Mouse (Mus musculus): ENCODE measurements around the gene Nxt1. TPM values are rescaled to one million over a fixed set of nuclear protein-coding genes. Genes with fewer than 3 reads are reported as not detected.

Nxt1 gene
- 3.7 TPM for polyA plus RNA-seq (2014; fragmentation: Illumina TruSeq; extraction: RNeasy Lipid Tissue Mini Kit (QIAGEN cat#74804); ENCODE audit: low read depth, low replicate concordance)

DNA sequence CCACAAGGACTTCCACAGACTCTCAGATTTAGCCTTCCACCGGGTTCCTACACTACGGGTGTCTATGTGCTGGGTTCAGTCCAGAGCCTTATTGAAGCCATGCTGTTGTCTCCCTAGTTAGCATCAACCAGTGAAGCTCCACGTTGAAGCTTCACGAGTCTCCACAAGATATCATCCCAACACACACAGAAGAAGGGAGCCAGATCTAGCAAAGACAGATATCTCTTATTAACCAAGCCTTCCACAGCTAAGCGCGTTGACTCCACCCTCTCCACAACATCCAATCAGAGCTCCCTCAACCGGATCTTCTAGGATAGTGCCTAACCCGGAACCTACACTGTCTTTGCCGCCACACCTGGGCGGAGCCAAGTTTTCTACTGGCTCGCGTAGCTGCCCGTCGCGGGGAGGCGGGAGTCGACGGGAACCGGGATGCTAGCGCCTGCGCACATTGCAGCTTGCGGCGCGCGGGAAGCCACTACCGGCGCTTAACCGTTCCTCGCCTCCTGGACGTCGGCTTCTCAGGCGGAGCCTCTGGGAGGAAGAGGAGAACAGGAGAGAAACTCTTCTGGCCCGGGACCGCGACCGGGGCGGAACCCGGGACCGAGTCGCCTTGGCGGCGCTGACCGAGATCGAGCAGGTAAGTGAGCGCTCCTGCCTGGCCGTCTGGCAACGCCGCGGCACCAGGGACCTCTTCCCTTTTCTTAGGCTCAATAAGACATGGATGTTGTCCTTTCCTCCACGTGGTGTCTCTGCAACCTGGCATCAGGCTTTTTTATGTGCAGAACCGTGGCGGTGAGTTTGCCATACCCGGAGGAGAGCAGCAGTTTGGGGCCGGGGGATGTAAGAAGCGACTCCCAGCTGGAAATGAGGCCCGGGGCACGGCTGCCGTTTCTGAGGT lies at the start of gene Nxt1:
Nxt1 (plus strand) TSS at position 403 of the 898 bp plus-strand sequence.

GRCm38 (mm10) chr2:148680775-148681291 lies 8.4 kb downstream of the Nxt1 start, which contains the start of gene Gzf1:
Gene Gzf1, plus strand, starts transcription at chr2:148681023.

Other genes with a start within 250 kb of the Nxt1 start
- gene Cd93, start 229.0 kb upstream of the Nxt1 start, polyA plus RNA-seq (2014; fragmentation: Illumina TruSeq; extraction: RNeasy Lipid Tissue Mini Kit (QIAGEN cat#74804); ENCODE audit: low read depth, low replicate concordance), result 17.2 TPM
- gene Gzf1, start 8.4 kb downstream of the Nxt1 start, polyA plus RNA-seq (2014; fragmentation: Illumina TruSeq; extraction: RNeasy Lipid Tissue Mini Kit (QIAGEN cat#74804); ENCODE audit: low read depth, low replicate concordance), result 28.8 TPM
- 6.9 TPM for gene Napb, start 59.9 kb downstream of the Nxt1 start, polyA plus RNA-seq (2014; fragmentation: Illumina TruSeq; extraction: RNeasy Lipid Tissue Mini Kit (QIAGEN cat#74804); ENCODE audit: low read depth, low replicate concordance)
- gene Cstl1, start 77.8 kb downstream of the Nxt1 start, polyA plus RNA-seq (2014; fragmentation: Illumina TruSeq; extraction: RNeasy Lipid Tissue Mini Kit (QIAGEN cat#74804); ENCODE audit: low read depth, low replicate concordance), result not detected
- not detected for gene Cst11, start 98.9 kb downstream of the Nxt1 start, polyA plus RNA-seq (2014; fragmentation: Illumina TruSeq; extraction: RNeasy Lipid Tissue Mini Kit (QIAGEN cat#74804); ENCODE audit: low read depth, low replicate concordance)
- not detected for gene 8030411F24Rik, start 109.4 kb downstream of the Nxt1 start, polyA plus RNA-seq (2014; fragmentation: Illumina TruSeq; extraction: RNeasy Lipid Tissue Mini Kit (QIAGEN cat#74804); ENCODE audit: low read depth, low replicate concordance)
- not detected for gene Cst12, start 116.8 kb downstream of the Nxt1 start, polyA plus RNA-seq (2014; fragmentation: Illumina TruSeq; extraction: RNeasy Lipid Tissue Mini Kit (QIAGEN cat#74804); ENCODE audit: low read depth, low replicate concordance)
- gene Cst8, start 126.2 kb downstream of the Nxt1 start, polyA plus RNA-seq (2014; fragmentation: Illumina TruSeq; extraction: RNeasy Lipid Tissue Mini Kit (QIAGEN cat#74804); ENCODE audit: low read depth, low replicate concordance), result not detected
- not detected for gene Cst13, start 147.5 kb downstream of the Nxt1 start, polyA plus RNA-seq (2014; fragmentation: Illumina TruSeq; extraction: RNeasy Lipid Tissue Mini Kit (QIAGEN cat#74804); ENCODE audit: low read depth, low replicate concordance)
- not detected for gene Cst9, start 162.5 kb downstream of the Nxt1 start, polyA plus RNA-seq (2014; fragmentation: Illumina TruSeq; extraction: RNeasy Lipid Tissue Mini Kit (QIAGEN cat#74804); ENCODE audit: low read depth, low replicate concordance)
- gene 9230104L09Rik, start 192.4 kb downstream of the Nxt1 start, polyA plus RNA-seq (2014; fragmentation: Illumina TruSeq; extraction: RNeasy Lipid Tissue Mini Kit (QIAGEN cat#74804); ENCODE audit: low read depth, low replicate concordance), result 0.82 TPM
- 19.5 TPM for gene Cst3, start 203.1 kb downstream of the Nxt1 start, polyA plus RNA-seq (2014; fragmentation: Illumina TruSeq; extraction: RNeasy Lipid Tissue Mini Kit (QIAGEN cat#74804); ENCODE audit: low read depth, low replicate concordance)

Measured in sigmoid colon, adult 10 weeks (tissue).